Mouse (Mus musculus): ENCODE measurements around the gene Rorb.

- no peak for TF ChIP-seq MEF2A (IDR thresholded peaks at IDR 0.05; ENCODE audit: borderline replicate concordance, low read depth, low read length)
- TF ChIP-seq POLR2A (IDR thresholded peaks at IDR 0.05; ENCODE audit: low read depth, low read length) = no peak
- TF ChIP-seq EP300 (IDR thresholded peaks at IDR 0.05; ENCODE audit: low read length) = no peak
- no peak for TF ChIP-seq NELFE (IDR thresholded peaks at IDR 0.05; ENCODE audit: low read depth, low read length)
- TF ChIP-seq CTCF (conservative IDR thresholded peaks at IDR 0.05 in 1 of 2, IDR thresholded peaks at IDR 0.05 in 1 of 2; ENCODE audit: low read depth in 2 of 2, low read length in 2 of 2) = no peak
- TF ChIP-seq HCFC1 (IDR thresholded peaks at IDR 0.05; ENCODE audit: low read depth, low read length) = no peak
These were observed 113.3 kb downstream of the Rorb start for GRCm38 (mm10) chr19:18997711-18998110.

Measured in CH12.LX (cell line).